Mouse (Mus musculus): ENCODE results near the gene Olfr1309. TPM values are rescaled to one million over a fixed set of nuclear protein-coding genes. Genes with fewer than 3 reads are reported as not detected.

Gene Olfr1309
- total RNA-seq (2023): not detected in 2 replicates

DNA sequence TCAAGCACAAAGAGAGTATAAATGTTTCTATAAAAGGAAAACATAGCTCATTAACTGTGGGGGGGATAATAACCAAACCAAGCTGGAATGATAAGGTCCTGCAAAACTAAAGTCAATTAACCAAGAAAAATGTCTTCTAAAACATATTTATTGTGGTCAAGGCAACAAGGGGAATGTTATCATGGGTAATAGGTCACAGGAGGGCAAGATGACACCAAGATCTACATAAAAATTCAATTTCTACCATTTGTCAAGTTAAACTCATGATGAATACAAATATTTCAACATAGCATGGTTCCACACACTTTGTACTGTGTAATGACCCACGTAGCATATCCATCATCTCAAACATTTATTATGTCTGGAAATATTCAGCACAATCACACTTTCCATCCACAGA lies at the start of gene Olfr1309:
Gene Olfr1309, minus strand, starts transcription at position 101 of the 400 bp plus-strand sequence.

DNA sequence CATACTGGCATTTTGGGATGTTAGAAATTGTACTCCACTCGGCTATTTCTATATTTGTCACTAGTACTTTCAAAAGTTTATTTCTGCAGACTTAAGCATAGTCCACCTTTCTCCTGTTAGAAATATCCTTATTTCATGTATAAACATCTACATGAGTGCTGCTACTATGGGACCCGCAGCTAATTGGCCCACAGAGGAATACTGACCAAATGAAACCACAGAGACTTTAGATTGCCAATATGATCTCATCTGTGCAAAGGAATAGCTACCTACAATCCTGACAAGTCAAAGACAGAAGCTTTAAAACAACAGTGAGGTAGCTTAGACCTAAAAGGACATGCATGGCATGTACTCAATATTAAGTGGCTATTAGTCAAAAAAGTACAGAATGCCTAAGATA lies 34.2 kb upstream of the Olfr1309 start, which contains the start of gene Olfr1311:
Gene Olfr1311, minus strand, starts transcription at position 101 of the 400 bp plus-strand sequence.

GRCm38 (mm10) chr2:112012608-112013007 lies 22.5 kb upstream of the Olfr1309 start, which contains the start of gene Olfr1310:
Olfr1310 (minus strand) TSS chr2:112012708.

GRCm38 (mm10) chr2:111964844-111965243 lies 25.2 kb downstream of the Olfr1309 start, which contains the start of gene Olfr1308:
Olfr1308 (minus strand) TSS chr2:111964944.

GRCm38 (mm10) chr2:111949340-111949739 lies 40.7 kb downstream of the Olfr1309 start, which contains the start of gene Olfr1307:
Olfr1307 (minus strand) TSS chr2:111949440.

Other genes starting within 250 kb of the Olfr1309 start
- gene Olfr1301, start 239.3 kb downstream of the Olfr1309 start, total RNA-seq (2023): not detected in 2 replicates
- gene Olfr1302, start 212.9 kb downstream of the Olfr1309 start, total RNA-seq (2023): not detected in 2 replicates
- not detected in 2 replicates for gene Olfr1303, start 169.9 kb downstream of the Olfr1309 start, total RNA-seq (2023)
- gene Olfr1305, start 113.1 kb downstream of the Olfr1309 start, total RNA-seq (2023): not detected in 2 replicates
- gene Olfr1306, start 74.0 kb downstream of the Olfr1309 start, total RNA-seq (2023): not detected in 2 replicates
- 0.06 and 0.09 TPM in 2 replicates for gene Olfr1307, start 40.8 kb downstream of the Olfr1309 start, total RNA-seq (2023)
- gene Olfr1308, start 25.3 kb downstream of the Olfr1309 start, total RNA-seq (2023): not detected in 2 replicates
- not detected in 2 replicates for gene Olfr1310, start 22.4 kb upstream of the Olfr1309 start, total RNA-seq (2023)
- not detected in 2 replicates for gene Olfr1311, start 34.1 kb upstream of the Olfr1309 start, total RNA-seq (2023)
- gene Olfr1312, start 60.0 kb upstream of the Olfr1309 start, total RNA-seq (2023): not detected in 2 replicates
- not detected in 2 replicates for gene Olfr1313, start 87.6 kb upstream of the Olfr1309 start, total RNA-seq (2023)
- gene Olfr1314, start 106.5 kb upstream of the Olfr1309 start, total RNA-seq (2023): not detected in 2 replicates
- gene Olfr1315-ps1, start 125.2 kb upstream of the Olfr1309 start, total RNA-seq (2023): not detected in 2 replicates
- not detected in 2 replicates for gene Olfr1316, start 144.7 kb upstream of the Olfr1309 start, total RNA-seq (2023)
- not detected in 2 replicates for gene Olfr1317, start 150.0 kb upstream of the Olfr1309 start, total RNA-seq (2023)
- not detected in 2 replicates for gene Olfr1318, start 163.9 kb upstream of the Olfr1309 start, total RNA-seq (2023)
- 87.0 and 113 TPM in 2 replicates for gene Lpcat4, start 249.2 kb upstream of the Olfr1309 start, total RNA-seq (2023)